Mouse (Mus musculus) layer of hippocampus, postnatal 14 days (tissue): Measurements from ENCODE around the gene Spryd4. TPM values are rescaled to one million over a fixed set of nuclear protein-coding genes. Genes with fewer than 3 reads are reported as not detected.
"Not testable (repeated sequence)": the region's sequence is repeated elsewhere in the genome, so short reads cannot be mapped to it uniquely, and the experiment has no call there.

Source experiments
- DNase-seq, 2 experiments: peaks; one replicate each; pipeline ENCODE4 v3.0.0; 2021 to 2022; ENCODE audit warnings: low spot score in 2 of 2, mixed read lengths in 1 of 2
- long read RNA-seq, 2 experiments: library from polyadenylated mRNA; stranded (forward); transcript quantifications; one replicate each; pipeline ENCODE4 v2.0.0; 2021
- total RNA-seq, 2 experiments: library from RNA; stranded (reverse); gene quantifications; 2 replicates each; pipeline ENCODE4 v1.2.3; 2021

The Spryd4 gene
- 10 to 100 TPM; 11.1 to 11.5 TPM for total RNA-seq
- long read RNA-seq, experiment 1, transcript Spryd4-201 (2 exons, 1,583 nt), result major isoform, 9 of 9 reads
- long read RNA-seq, experiment 1, partial matches to known transcripts, result 0 of 9 reads
- long read RNA-seq, experiment 1, other reads (novel, unspliced or antisense), result 0 of 9 reads
- long read RNA-seq, experiment 2, transcript Spryd4-201 (2 exons, 1,583 nt), result major isoform, 12 of 12 reads
- long read RNA-seq, experiment 2, partial matches to known transcripts, result 0 of 12 reads
- long read RNA-seq, experiment 2, other reads (novel, unspliced or antisense), result 0 of 12 reads

DNA sequence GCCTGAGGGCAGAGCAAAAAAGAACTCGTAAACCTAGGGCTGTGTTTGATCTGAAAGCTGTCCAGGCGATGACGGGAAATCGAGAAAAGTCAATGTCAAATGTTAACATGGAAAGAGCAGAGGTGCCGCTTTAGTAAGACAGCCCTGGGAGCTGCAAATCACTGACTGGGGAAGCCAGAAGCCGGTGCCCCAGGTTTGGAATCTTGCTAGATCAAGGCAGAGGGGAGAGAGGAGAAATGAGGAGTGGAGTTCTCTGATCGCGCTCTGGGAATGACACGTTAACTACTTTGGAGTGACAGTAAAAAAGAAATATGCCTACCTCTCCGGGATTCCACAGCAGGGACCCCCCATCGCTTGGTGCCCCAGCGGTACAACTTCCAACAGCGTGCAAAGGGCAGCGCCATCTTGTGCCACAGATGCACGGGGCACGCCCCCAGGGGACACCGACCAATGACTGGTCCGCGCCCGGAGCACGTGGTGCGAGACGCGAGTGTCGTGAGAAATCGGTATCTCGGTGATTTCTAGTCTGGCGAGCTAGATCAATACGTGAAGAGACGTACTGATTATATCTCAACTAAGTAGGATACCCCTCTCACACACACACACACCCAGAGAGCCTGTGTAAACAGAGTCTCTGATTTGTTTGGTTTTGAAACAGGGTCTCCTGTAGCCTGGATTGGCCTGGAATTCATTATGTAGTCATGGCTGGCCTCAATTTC lies at the start of gene Spryd4:
Gene Spryd4 (minus strand): TSS at position 418 of the 719 bp plus-strand sequence.
- peak; percentile 81 to 92 for DNase-seq

DNA sequence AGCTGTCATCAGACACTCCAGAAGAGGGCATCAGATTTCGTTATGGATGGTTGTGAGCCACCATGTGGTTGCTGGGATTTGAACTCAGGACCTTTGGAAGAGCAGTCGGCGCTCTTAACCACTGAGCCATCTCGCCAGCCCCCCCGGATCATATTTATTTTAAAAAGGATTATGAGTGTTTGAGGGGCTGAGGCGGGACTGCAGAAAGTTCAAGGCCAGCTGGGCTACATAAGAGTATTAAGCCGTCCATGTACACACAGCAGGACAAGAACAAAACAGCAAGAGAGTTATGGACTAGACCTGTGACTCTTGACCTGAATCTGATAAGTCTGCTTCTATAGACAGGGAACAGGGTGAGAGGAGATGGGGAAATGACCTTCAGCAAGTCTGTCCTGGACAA lies 48.8 kb upstream of the Spryd4 start:
- not testable (repeated sequence) for DNase-seq

DNA sequence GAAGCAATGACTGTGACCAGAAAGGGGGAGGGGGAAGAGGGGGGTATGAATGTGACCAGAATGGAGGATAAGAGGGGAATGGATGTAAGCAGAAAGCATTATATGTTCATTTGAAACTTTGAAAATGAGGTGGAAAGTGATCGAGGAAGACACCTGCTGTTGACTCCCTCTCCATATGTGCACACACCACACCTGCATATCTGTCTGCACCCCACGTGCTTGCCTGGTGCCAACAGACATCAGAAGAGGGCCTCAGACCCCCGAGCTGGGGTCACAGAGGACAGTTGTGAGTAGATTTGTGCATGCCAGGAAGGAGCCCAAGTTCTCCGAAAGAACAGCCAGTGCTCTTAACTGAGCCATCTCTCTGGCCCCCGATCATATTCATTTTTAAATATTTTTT lies 48.3 kb upstream of the Spryd4 start:
- DNase-seq, result no peak

DNA sequence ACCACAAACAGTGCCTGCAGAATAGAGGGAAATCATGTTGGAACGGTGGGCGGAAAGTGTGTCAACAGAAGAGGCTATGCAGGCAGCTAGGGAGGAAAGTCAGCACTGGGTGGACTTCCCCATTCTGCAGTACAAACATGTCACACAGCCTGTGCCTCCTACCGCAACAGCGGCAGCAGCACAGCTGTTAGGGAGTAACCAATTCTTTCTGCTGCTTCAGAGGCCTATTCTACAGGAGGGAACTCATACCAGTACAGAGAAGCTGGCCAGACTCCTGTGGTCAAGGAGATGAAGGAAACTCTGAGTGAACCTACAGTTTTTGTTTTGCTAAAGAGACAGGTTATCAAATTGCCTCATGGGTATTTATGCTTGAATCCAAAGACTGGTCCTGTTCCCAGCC lies 47.3 kb upstream of the Spryd4 start:
- no peak for DNase-seq

DNA sequence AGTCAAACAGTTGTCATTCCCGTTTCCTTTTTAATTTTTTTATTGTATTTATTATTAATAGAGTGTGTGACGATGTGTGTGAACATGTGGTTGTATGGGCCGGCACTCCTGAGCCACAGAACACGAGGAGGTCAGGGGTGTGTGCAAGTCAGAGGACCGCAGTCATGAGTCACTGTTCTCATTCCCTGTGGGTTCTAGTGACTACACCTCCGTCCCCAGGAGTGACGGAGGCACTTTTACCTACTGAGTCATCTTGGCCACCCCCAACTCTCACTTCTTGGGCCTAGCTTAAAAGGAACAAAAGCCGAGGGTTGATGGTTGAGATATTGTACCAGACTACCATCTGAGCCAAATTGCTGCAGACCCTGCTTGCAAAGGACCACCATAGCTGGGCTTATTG lies 44.7 kb upstream of the Spryd4 start:
- no peak for DNase-seq

DNA sequence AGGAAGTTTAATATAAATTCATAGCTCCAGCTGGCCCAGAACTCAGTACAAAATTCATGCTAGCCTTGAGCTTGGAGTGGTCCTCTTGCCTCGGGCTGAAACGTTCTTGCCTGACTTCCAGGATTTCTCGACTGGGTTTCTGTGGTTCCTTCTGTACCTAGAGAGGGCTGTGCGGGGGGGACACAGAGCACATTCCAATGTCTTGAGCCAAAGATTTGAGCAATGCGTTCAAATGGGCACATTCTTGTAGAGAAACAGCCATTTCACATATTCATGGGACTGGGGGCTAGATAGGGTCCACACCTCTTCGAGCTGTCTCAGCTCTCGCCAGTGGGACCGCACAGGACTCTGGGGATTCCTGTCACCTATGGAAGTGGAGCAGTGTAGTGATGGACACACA lies 44.3 kb upstream of the Spryd4 start:
- no peak for DNase-seq

DNA sequence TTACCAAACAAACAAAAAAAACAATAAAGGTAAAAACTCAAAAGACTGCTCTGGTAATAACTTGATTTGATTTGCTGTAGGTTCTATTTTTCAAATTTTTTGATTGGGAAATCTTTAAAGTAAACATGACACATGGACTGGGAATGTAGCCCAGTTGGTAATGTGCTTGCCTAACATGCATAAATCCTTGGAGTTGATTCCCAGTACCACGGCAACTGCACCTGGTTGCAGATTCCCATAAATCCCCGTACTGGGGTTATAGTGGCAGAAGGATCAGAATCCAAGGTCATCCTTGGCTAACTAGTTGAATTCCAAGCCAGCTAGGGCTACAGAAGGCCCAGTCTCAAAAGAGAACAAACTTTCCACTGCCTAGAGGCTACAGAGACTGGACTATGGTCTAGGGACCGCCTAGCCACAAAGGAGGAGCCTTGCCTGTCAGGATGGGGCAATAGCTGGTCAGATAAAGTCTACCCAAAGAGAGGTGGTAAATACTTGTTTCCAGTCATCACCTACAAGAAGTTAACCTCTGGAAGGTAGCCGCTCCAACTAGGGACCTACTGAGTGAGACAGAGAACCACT lies 42.2 kb upstream of the Spryd4 start, which contains the start of gene Apon:
Gene Apon (plus strand): TSS at position 420 of the 579 bp plus-strand sequence.
- DNase-seq, result no peak

DNA sequence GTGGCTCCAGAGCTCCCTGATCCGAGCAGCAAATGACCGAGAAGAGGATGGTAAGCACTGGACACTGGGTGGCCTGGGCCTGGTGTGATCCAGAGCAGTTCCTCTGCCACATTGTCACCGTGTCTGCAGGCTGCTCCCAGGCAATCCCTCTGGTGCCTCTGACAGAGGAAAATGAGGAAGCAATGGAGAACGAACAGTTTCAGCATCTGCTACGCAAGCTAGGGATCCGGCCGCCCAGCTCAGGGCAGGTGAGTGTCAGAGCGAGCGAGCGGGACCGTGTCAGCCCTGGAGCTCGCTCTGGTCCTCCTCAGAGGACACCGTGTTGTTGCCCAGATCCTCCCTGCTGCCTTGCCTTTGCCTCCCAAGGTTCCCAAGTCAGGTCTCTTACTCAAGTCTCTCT lies 39.0 kb upstream of the Spryd4 start:
- no peak for DNase-seq

DNA sequence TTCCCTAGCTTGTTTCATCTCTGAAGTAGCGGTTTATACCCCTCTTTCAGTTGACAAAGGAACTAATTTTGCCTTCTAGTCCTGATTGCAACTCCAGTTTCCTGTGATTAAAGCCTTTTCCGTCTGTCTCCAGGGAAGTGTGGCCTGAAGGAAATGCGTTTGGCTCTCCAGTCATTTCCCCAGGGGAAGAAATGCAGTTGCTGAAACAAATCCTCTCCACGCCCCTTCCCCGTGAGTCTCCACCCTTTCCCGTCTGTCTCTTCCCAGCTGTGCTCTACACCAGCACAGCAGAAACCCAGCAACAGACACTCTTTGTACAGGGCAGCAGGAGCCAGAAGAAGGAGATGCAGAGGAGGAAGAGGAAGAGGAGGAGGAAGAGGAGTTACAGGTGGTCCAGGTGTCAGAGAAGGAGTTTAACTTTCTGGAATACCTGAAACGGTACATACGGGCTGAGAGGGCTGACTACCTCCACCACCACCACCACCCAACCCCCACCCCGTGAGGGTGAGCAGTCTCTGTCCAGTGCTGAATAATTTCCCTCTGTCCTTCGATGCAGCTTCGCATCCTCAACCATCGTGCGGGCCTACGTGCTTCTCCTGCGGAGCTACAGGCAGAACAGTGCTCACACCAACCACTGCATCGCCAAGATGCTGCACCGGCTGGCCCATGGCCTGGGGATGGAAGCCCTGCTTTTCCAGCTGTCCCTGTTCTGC lies 35.6 kb upstream of the Spryd4 start:
- no peak for DNase-seq

DNA sequence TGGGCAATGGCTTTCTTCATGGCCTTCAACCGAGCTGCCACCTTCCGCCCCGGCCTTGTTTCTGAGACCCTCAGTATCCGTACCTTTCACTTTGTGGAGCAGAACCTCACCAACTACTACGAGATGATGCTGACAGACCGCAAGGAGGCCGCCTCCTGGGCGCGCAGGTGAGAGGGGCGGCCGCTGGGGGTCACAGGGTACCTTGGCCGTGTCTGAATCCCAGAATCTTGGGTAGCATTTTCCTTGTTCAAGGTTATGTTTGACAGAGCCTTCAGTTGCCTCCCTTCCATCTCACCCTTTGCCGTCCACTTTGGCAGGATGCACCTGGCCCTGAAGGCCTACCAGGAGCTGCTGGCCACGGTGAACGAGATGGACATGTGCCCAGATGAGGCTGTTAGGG lies 32.5 kb upstream of the Spryd4 start:
- DNase-seq, result no peak

DNA sequence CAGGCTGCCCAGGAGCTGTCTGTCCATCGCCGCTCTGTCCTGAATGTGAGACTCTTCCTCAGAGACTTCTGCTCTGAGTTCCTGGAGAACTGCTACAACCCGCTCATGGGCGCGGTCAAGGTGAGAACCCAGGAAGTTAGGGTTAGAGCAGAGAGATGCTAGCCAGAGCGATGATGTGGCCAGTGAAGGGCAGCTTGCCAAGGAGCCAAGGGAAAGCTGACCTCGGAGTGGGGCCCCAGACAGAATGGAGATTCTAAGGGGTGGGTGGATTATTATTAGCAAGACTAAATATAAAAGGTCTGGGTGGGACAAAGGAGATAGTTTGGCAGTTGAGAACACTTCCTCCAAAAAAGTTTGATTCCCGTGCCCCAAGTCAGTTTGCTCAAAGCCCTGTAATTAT lies 31.6 kb upstream of the Spryd4 start:
- no peak for DNase-seq

DNA sequence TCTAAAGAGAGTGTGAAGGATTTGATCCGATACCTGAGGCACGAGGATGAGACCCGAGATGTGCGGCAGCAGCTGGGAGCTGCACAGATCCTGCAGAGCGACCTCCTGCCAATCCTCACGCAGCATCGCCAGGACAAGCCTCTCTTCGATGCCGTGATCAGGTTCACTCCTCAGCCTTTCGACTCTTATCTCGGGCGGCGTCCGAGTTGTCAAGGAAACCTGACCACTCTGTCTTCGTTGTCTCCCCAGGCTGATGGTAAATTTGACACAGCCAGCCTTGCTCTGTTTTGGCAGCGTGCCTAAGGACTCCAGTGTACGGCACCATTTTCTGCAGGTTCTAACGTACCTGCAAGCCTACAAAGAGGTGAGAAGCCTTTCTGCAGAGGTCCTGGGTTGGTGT lies 28.5 kb upstream of the Spryd4 start:
- DNase-seq, result no peak

DNA sequence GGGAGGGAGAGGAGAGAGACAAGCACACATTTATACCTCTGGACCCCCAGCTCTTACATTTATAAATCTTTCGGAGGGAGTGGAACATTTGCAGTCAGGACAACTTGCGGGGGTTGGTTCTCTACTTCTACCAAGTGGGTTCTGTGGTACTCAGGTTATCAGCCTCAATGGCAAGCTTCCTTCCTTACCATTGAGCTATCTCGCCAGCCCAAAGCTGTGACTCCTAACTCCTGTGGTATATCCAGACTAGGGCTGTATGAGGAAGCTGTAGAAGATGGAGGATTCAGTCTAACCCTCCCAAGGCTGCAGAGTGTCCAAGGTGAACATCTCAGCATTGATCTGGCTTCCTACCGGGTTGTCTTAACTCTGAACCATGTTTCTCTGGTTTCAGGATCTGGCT lies 27.5 kb upstream of the Spryd4 start:
- no peak for DNase-seq

DNA sequence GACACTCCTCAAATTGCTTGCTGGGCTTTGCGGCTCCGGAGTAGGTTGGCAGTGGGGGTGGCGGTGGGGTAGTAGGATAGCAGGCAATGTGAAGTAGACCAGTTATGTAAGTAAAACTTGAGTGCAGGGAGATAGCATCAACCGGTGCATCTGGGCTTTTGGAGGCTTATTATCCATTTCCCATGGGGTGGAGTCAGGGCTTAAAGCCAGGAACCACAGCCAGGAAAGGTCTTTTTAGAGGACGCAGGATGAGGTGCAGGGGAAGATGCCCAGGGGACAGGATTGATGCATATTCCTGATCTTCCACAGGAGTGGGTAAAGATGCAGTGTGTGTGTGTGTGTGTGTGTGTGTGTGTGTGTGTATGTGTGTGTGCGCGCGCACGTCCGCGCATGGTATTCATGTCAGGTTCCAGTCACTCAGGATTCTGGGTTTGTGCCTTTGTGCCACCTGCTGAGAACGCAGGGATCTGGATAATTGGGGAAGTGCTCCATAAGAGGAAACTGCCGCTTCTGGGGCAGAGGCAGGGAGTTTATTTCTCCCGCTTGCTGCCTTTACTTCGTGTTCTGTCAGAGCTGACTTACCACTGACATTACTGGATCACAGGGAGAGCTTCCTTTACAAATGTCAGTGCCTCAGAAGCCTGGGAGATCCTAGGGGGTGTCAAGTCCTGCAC lies 26.3 kb upstream of the Spryd4 start:
- DNase-seq, result no peak

DNA sequence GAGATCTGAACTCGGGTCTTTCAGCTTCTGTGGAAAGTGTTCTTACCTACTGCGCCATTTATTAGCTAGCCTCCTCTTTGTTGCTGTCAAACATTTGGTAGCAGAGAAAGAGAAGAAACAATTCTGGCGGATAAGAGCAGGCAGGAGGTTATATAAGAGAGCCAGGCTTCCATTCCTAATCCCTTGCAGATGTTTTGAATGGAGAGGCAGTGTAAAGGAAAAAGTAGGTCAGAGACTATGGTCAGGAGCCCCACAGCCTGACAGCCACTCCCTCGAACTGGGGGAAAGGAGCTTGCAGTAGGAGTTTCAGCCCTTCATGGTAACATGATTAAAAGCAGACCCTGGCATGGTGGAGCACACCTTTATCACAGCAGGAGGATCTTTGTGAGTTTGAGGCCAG lies 24.7 kb upstream of the Spryd4 start:
- no peak for DNase-seq

DNA sequence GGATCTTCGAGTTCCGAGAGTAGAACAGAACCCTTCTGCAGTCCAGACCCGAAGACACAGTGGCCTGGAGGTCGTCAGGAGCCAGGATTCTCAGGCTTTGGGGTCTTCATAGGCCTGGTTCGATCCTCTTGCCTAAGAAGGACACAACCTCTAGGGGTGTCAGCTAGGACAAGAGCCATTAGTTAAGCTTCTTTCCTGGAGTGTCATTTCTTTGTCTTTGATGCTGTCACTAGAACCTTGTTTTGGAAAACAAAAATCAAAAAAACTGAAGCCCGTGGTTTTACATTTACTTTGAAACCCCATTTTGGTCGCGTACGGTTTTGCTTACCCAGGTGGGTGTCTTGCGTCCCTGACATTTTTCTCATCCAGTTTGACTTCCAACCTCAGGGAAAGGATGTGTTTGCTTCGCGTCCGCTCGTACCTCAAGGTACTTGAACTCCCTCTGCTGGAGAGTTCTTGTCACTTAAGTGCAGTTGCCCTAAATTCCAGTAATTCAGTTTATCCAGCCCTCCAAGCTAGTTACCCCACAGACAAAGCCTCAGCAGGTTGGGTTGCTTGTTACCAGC lies 20.9 kb upstream of the Spryd4 start:
- peak; percentile 46 to 72 for DNase-seq

DNA sequence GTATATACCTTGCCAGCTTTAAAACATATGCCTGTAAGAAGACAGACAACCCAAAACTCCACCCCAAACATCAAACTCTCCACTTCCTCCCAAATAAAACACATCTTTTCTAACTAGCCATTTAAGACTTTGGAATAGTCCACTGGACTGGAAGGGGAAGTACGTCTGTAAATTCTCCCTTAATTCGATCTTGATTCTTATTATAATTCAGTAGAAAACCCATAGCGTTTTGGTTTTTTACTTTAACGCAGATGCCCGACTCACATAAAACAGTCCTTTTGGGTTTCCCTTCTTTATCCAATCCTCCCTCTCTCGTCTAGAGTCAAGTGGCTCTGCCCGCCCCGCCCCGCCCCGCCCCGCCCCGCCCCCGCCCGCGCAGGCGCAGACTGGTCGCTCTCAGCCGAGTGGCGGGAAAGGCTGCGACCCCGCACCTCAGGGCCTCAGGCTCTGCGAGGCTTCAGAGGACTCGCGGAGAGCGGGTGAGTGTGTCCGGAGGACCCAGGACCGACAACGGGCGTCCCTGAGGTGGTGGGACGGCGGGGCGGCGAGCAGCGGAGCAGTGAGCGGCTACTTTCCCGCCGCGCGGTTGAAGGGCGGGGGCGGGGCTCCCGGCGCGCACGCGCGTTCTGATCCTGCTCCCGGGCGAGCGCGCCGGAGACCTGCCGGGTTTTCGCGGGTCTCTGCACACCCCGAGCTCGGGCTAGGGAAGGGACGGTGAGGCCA lies 20.3 kb upstream of the Spryd4 start, which contains the start of gene Timeless:
Gene Timeless (plus strand): TSS at position 369 of the 723 bp plus-strand sequence.
- DNase-seq, result peak; percentile 81 to 92

DNA sequence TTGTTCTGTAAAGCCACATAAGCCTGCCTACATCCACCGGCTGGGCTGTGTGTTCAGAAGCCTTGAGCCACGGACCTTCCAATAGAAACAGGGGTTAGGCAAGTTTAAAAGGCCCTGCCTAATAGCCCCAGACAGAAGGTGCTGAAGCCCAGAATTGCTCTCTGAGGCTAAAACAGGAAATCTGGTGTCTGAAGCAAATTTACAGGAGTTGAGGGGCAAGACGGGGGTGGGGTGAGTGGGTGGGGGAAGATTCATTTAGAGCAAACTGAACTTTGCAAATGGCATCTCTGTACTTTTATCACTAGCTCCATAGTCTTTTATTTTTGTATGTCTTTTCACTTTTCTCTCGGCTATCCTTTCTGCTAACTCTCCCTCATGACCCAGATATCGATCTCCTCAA lies 19.5 kb upstream of the Spryd4 start:
- no peak for DNase-seq

DNA sequence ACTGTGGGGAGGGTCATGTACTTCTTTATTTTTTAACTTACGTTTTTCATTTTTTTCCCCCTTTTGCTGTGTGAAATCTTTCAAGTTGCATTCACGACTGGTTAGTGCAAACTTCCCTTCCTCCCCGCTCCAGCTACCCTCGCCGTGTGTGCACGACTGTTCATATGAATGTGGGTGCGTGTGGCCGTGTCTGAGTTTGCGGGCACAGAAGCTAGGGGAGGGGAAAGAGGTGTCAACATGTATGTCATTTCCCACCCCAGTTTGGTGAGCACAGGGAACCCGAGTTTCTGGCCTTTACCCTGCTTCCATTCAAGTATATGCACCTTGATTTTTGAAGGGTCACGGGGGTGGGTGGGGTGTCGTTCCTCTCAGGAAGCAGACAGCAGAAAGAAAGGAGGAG lies 19.0 kb upstream of the Spryd4 start:
- no peak for DNase-seq

DNA sequence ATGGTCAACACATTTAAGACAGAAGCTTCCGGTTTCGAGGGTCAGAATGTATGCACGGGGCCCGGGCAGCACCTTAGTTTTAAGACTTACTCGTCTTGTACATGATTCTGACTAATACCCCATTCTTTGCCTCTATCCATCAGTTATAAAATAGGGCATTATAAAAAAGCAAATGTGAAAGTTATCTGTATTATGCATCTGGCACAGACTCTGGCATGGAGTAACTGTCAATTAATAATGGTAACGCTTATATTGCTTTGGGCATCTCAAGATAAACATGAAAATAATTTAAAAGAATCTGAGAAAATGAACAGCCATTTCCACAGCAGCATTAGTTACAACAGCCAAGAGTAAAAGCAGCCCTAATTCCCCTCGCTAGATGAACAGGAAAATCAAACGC lies 16.4 kb upstream of the Spryd4 start:
- DNase-seq, result no peak
